Mouse (Mus musculus): ENCODE measurements around the gene Ndufa6.

- no peak for TF ChIP-seq POLR2A (IDR thresholded peaks at IDR 0.05; ENCODE audit: low read depth, low read length)
- TF ChIP-seq CTCF (conservative IDR thresholded peaks at IDR 0.05; ENCODE audit: insufficient read depth, insufficient read length, low read depth, low read length), result no peak
These were observed 10.5 kb downstream of the Ndufa6 start for GRCm38 (mm10) chr15:82343368-82344287.

Data from kidney, adult 2 months (tissue).